Mouse (Mus musculus): ENCODE results near the gene Nrn1. TPM values are rescaled to one million over a fixed set of nuclear protein-coding genes. Genes with fewer than 3 reads are reported as not detected.

Gene Nrn1
- polyA plus RNA-seq, 1 experiment from 2014 or later, result 36.7 TPM

DNA sequence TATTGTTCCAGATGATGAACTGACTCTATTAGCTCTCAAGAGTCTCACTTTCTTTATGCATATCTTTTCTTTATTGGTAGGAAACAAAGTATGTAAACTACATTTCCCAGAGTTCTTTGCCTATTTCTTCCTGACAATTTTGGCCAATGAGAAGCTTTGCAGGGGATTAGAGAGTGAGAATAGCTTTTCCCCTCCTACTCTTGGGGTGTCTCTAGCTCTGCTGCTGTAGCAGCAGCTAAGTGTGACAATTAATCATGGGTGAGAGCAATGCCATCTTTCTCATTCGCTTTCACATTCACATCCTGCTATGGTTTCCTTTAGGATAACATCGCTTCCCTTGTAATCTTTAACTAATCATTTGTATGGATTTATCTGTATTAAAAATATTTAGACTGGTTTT lies 18.2 kb downstream of the Nrn1 start:
- no peak for ATAC-seq (replicated peaks; ENCODE audit: low FRiP score)

DNA sequence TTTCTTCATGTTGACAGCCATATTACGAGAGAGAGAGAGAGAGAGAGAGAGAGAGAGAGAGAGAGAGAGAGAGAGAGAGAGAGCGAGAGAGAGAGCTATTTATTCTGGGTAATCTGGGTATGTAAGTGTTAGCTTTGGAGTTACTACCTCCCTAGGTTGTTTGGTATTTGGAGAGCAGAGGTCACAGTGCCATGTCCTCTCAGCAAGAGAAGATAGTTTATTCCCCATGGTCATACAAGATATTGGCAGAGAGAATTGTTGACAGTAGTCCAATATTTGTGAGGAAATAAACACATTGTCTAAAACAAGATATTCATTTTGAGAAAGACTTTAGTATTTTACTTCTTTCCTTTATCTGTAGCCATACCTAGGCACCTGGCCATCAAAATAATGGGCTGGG lies 20.8 kb downstream of the Nrn1 start:
- Histone ChIP-seq H3K9ac (ENCODE audit: low read length) (no peak overlapping the region), H3K36me3 (ENCODE audit: control insufficient read depth, insufficient read depth, low read length) (no peaks in the 10 kb centered on the region), H3K27ac (ENCODE audit: low read depth, low read length) (no peak overlapping the region), H3K4me2 (ENCODE audit: low read depth, low read length, severe bottlenecking) (no peak overlapping the region), H3K4me3 (ENCODE audit: low read depth, low read length) (no peak overlapping the region), H3K27me3 (ENCODE audit: control insufficient read depth, insufficient read depth, low read length) (no peaks in the 10 kb centered on the region), H3K9me3 (ENCODE audit: control insufficient read depth, low read length) (no peaks in the 10 kb centered on the region), H3K4me1 (replicated peaks; ENCODE audit: control insufficient read depth, insufficient read depth, low read length) (no peaks in the 10 kb centered on the region)
- DNase-seq (ENCODE audit: low spot score) (no peak), ATAC-seq (replicated peaks; ENCODE audit: low FRiP score) (no peak)
- WGBS, result 86% methylated on average over 2 of the region's 2 CpGs

More for the DNA sequence above, 18.2 kb downstream of the Nrn1 start:
- H3K9me3 ChIP-seq (ENCODE audit: control insufficient read depth, low read length), result no peaks in the 10 kb centered on the region
- no peak for DNase-seq (ENCODE audit: low spot score)
- H3K4me2 ChIP-seq (ENCODE audit: low read depth, low read length, severe bottlenecking), result no peak overlapping the region
- H3K4me1 ChIP-seq (replicated peaks; ENCODE audit: control insufficient read depth, insufficient read depth, low read length), result no peaks in the 10 kb centered on the region
- H3K27ac ChIP-seq (ENCODE audit: low read depth, low read length), result no peak overlapping the region
- WGBS, result 63% methylated on average over 2 of the region's 2 CpGs
- no peak overlapping the region for H3K4me3 ChIP-seq (ENCODE audit: low read depth, low read length)
- H3K27me3 ChIP-seq (ENCODE audit: control insufficient read depth, insufficient read depth, low read length), result peaks cover 1% of the 10 kb centered on the region; the same call in 1 of the 2 replicates
- no peak overlapping the region for H3K9ac ChIP-seq (ENCODE audit: low read length)
- no peaks in the 10 kb centered on the region for H3K36me3 ChIP-seq (ENCODE audit: control insufficient read depth, insufficient read depth, low read length)

GRCm38 (mm10) chr13:36707088-36707690 lies 27.7 kb downstream of the Nrn1 start:
- H3K27ac ChIP-seq (ENCODE audit: low read depth, low read length), result no peak overlapping the region
- no peaks in the 10 kb centered on the region for H3K9me3 ChIP-seq (ENCODE audit: control insufficient read depth, low read length)
- no peak overlapping the region for H3K4me3 ChIP-seq (ENCODE audit: low read depth, low read length)
- H3K36me3 ChIP-seq (ENCODE audit: control insufficient read depth, insufficient read depth, low read length), result no peaks in the 10 kb centered on the region
- H3K4me1 ChIP-seq (replicated peaks; ENCODE audit: control insufficient read depth, insufficient read depth, low read length), result no peaks in the 10 kb centered on the region
- 67% methylated on average over 3 of the region's 3 CpGs for WGBS
- ATAC-seq (replicated peaks; ENCODE audit: low FRiP score) (no peak), DNase-seq (ENCODE audit: low spot score) (no peak)
- no peaks in the 10 kb centered on the region for H3K27me3 ChIP-seq (ENCODE audit: control insufficient read depth, insufficient read depth, low read length)
- no peak overlapping the region for H3K4me2 ChIP-seq (ENCODE audit: low read depth, low read length, severe bottlenecking)
- H3K9ac ChIP-seq (ENCODE audit: low read length), result no peak overlapping the region

DNA sequence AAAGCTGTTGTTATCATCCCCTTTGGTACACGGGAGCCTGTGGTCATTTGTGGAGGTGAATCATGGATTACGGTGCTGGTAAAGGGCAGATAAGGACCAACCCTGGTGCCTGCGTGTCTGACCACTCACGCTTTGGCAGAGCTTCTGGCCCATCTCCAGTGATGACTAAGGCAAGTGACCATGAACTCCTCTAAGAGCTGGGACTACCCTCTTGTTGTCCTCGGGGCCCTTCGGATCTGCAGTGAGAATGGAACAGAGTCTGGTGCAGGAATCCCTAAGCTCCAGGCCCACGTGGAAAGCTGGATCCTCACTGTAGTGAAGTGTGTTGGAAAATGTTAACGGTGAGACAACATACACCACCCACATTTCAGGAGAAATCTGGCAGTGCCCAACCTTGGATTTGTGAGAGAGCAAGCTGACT lies 38.6 kb downstream of the Nrn1 start:
- Histone ChIP-seq H3K9me3 (ENCODE audit: control insufficient read depth, low read length) (no peaks in the 10 kb centered on the region), H3K36me3 (ENCODE audit: control insufficient read depth, insufficient read depth, low read length) (no peaks in the 10 kb centered on the region), H3K9ac (ENCODE audit: low read length) (no peak overlapping the region), H3K4me3 (ENCODE audit: low read depth, low read length) (no peak overlapping the region), H3K27me3 (ENCODE audit: control insufficient read depth, insufficient read depth, low read length) (no peaks in the 10 kb centered on the region), H3K4me2 (ENCODE audit: low read depth, low read length, severe bottlenecking) (no peak overlapping the region), H3K27ac (ENCODE audit: low read depth, low read length) (no peak overlapping the region), H3K4me1 (replicated peaks; ENCODE audit: control insufficient read depth, insufficient read depth, low read length) (no peaks in the 10 kb centered on the region)
- DNase-seq (ENCODE audit: low spot score), result no peak
- 93% methylated on average over 8 of the region's 8 CpGs for WGBS
- ATAC-seq (replicated peaks; ENCODE audit: low FRiP score), result no peak

DNA sequence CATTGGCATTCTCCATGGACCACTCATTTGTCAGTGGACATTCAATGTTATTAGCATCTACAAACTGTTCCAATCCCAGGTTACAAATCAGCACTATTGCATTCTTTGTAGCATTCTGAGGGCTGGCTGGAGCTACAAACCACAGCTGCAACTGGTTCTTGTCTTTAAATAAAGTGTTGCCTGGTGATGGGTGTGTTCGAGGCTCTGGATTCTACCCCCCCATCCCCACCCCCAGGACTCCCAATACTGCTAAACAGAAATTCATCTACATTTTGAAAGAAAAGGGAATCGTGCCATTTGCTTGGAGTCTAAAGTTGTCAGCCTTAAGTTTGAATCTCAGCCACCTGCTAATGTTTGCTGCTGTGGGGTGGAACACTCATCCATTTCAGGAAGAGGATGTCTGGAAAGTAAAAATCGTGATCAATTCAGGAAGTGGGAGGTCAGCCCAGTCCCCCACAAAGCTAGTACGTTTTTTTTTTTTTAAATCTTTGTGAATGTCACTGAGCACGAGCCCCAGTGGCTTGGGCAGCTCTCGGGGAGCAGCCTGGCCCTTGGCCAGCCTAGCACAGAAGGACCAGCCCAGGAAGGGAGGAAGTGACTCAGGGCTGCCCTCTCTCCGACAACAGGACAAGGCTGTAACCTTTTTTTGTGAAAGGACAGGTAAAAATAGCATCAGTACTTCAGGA lies 39.3 kb downstream of the Nrn1 start:
- DNase-seq (ENCODE audit: low spot score), result no peak
- 81% methylated on average over 7 of the region's 7 CpGs for WGBS
- ATAC-seq (replicated peaks; ENCODE audit: low FRiP score), result no peak

DNA sequence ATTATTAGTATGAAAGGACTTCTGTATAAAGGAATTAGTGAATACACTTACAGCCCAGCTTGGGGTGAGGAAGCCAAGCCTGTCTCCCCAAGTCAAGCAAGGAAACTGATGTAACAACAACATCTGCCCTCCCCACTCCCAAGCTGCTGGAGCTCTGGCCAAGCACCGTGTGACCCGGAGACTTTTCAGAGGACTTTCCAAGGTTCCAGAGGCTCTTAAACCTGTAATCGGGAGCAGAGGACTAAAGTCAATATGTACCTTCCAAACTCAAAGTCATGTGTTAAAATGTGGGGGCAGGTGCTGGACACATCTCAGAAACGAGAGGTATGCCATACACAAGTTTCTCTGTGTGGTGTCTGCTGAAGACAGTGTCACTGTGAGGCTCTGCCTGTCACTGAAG lies 51.4 kb downstream of the Nrn1 start:
- WGBS, result 82% methylated on average over 4 of the region's 4 CpGs
- Histone ChIP-seq H3K4me3 (ENCODE audit: low read depth, low read length) (no peak overlapping the region), H3K4me1 (replicated peaks; ENCODE audit: control insufficient read depth, insufficient read depth, low read length) (no peaks in the 10 kb centered on the region), H3K9me3 (ENCODE audit: control insufficient read depth, low read length) (no peaks in the 10 kb centered on the region), H3K27ac (ENCODE audit: low read depth, low read length) (no peak overlapping the region), H3K9ac (ENCODE audit: low read length) (no peak overlapping the region), H3K27me3 (ENCODE audit: control insufficient read depth, insufficient read depth, low read length) (no peaks in the 10 kb centered on the region), H3K4me2 (ENCODE audit: low read depth, low read length, severe bottlenecking) (no peak overlapping the region), H3K36me3 (ENCODE audit: control insufficient read depth, insufficient read depth, low read length) (no peaks in the 10 kb centered on the region)
- DNase-seq (ENCODE audit: low spot score) (no peak), ATAC-seq (replicated peaks; ENCODE audit: low FRiP score) (no peak)

More for the DNA sequence above, 39.3 kb downstream of the Nrn1 start:
- Histone ChIP-seq H3K4me2 (ENCODE audit: low read depth, low read length, severe bottlenecking) (no peak overlapping the region), H3K4me3 (ENCODE audit: low read depth, low read length) (no peak overlapping the region), H3K27me3 (ENCODE audit: control insufficient read depth, insufficient read depth, low read length) (no peaks in the 10 kb centered on the region), H3K4me1 (replicated peaks; ENCODE audit: control insufficient read depth, insufficient read depth, low read length) (no peaks in the 10 kb centered on the region), H3K36me3 (ENCODE audit: control insufficient read depth, insufficient read depth, low read length) (no peaks in the 10 kb centered on the region), H3K9ac (ENCODE audit: low read length) (no peak overlapping the region), H3K27ac (ENCODE audit: low read depth, low read length) (no peak overlapping the region), H3K9me3 (ENCODE audit: control insufficient read depth, low read length) (no peaks in the 10 kb centered on the region)

DNA sequence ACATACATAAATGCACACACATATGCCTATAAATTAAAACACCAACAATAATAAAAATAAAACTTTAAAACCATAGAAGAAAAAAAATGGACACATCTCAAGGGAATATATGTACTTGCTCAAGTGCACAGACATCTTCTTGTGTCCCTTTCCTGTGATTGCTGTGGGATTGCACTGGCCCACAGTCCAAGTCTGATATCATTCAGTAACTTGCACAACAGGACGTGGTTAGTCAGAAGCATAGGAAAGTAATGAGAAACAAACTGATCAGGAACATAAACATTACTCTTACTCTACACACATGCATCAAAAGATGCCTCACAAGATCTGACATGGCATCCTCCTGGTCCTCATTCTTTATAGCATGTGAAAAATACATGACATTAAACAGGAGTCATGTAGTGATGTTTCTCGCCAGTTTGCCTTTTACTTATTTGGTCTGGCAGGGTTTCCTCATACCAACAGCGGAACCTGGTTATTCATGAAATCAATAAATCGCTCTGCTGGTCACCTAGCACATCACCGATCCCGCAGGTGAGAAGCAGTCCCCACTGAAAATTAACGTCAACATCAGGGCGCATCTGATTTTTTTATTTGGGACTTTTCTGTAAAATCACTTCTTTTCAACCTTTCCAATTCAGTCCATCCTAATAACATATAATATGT lies 54.1 kb downstream of the Nrn1 start:
- no peak overlapping the region for H3K4me2 ChIP-seq (ENCODE audit: low read depth, low read length, severe bottlenecking)
- no peaks in the 10 kb centered on the region for H3K36me3 ChIP-seq (ENCODE audit: control insufficient read depth, insufficient read depth, low read length)
- H3K27me3 ChIP-seq (ENCODE audit: control insufficient read depth, insufficient read depth, low read length), result no peaks in the 10 kb centered on the region
- H3K27ac ChIP-seq (ENCODE audit: low read depth, low read length), result no peak overlapping the region
- H3K9ac ChIP-seq (ENCODE audit: low read length), result no peak overlapping the region
- no peak overlapping the region for H3K4me3 ChIP-seq (ENCODE audit: low read depth, low read length)
- ATAC-seq (replicated peaks; ENCODE audit: low FRiP score) (no peak), DNase-seq (ENCODE audit: low spot score) (no peak)
- 94% methylated on average over 8 of the region's 8 CpGs for WGBS
- H3K4me1 ChIP-seq (replicated peaks; ENCODE audit: control insufficient read depth, insufficient read depth, low read length), result no peaks in the 10 kb centered on the region
- no peaks in the 10 kb centered on the region for H3K9me3 ChIP-seq (ENCODE audit: control insufficient read depth, low read length)

- H3K9ac ChIP-seq (ENCODE audit: low read length), result no peak overlapping the region
- H3K27me3 ChIP-seq (ENCODE audit: control insufficient read depth, insufficient read depth, low read length), result no peaks in the 10 kb centered on the region
- H3K4me1 ChIP-seq (replicated peaks; ENCODE audit: control insufficient read depth, insufficient read depth, low read length), result no peaks in the 10 kb centered on the region
- no peak overlapping the region for H3K4me2 ChIP-seq (ENCODE audit: low read depth, low read length, severe bottlenecking)
- WGBS, result 89% methylated on average over 1 of the region's 1 CpGs
- no peaks in the 10 kb centered on the region for H3K36me3 ChIP-seq (ENCODE audit: control insufficient read depth, insufficient read depth, low read length)
- no peak for ATAC-seq (replicated peaks; ENCODE audit: low FRiP score)
- DNase-seq (ENCODE audit: low spot score), result no peak
- no peaks in the 10 kb centered on the region for H3K9me3 ChIP-seq (ENCODE audit: control insufficient read depth, low read length)
- H3K4me3 ChIP-seq (ENCODE audit: low read depth, low read length), result no peak overlapping the region
- H3K27ac ChIP-seq (ENCODE audit: low read depth, low read length), result no peak overlapping the region
Observed at GRCm38 (mm10) chr13:36679345-36679744, 55.6 kb downstream of the Nrn1 start.

All from forebrain, embryonic 11.5 days (tissue).